Mouse (Mus musculus) olfactory bulb, adult 2 months (tissue): ENCODE measurements around the gene Gabrb2.

Source experiments
- CTCF ChIP-seq: fragments of 200-500 bp; IDR thresholded peaks from 2 replicates; pipeline ENCODE4 v1.5.1; 2012; ENCODE audit warnings: low read depth, mild to moderate bottlenecking, low read length, moderate library complexity; ENCODE audit not compliant: insufficient read depth
- POLR2A ChIP-seq: fragments of 200-500 bp; IDR thresholded peaks from 2 replicates; pipeline ENCODE4 v1.6.1; 2012; ENCODE audit warnings: mild to moderate bottlenecking, low read depth, low read length, moderate library complexity; ENCODE audit not compliant: insufficient read depth

DNA sequence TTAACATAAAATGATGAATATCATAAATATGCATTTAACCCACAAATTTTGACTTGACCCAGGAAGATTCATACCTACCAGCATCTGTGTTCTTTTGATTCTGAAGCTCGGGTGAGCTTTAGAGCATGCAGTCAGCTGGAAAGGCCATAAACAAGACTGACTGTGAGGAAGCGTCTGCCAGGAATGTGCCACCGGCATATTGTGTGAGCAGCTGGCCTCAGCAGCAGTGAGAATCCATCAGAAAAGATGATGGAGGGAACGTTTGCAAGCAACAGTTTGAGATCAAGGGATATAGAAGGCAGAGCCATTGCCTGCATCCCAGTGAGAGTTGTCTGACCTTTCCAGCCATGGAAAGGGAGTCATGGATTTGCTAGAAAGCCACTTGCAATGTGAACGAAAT, 230.6 kb downstream of the Gabrb2 start:
- TF ChIP-seq POLR2A (no peak), CTCF (no peak)
